Mouse (Mus musculus): Measurements from ENCODE around the gene Zmym1. TPM values are rescaled to one million over a fixed set of nuclear protein-coding genes. Genes with fewer than 3 reads are reported as not detected.

Zmym1 gene
- total RNA-seq, 2 experiments from 2014 or later, result 14.4 to 15.9 TPM

GRCm38 (mm10) chr4:127054522-127055198 is 6.3 kb downstream of the Zmym1 start:
- Histone ChIP-seq H3K4me3 (no peak overlapping the region), H3K27ac (no peak overlapping the region)
- no peak for DNase-seq (ENCODE audit: extremely low spot score in 1 of 2, low spot score in 2 of 2)
- peak; percentile 53 for TF ChIP-seq CTCF (IDR thresholded peaks at IDR 0.05)
- intact Hi-C loops (cut with DNase I), result loop anchor here (5.0 kb wide), 1 partner anchor 263 kb away; no protein-coding TSS in a partner anchor

- H3K4me3 ChIP-seq, result no peak overlapping the region
- no peak for TF ChIP-seq CTCF (IDR thresholded peaks at IDR 0.05)
- no peak overlapping the region for H3K27ac ChIP-seq
- intact Hi-C loops (cut with DNase I), result loop anchor here (5.0 kb wide), 1 partner anchor 264 kb away; no protein-coding TSS in a partner anchor
- no peak for DNase-seq (ENCODE audit: extremely low spot score in 1 of 2, low spot score in 2 of 2)
These were observed 7.9 kb downstream of the Zmym1 start for GRCm38 (mm10) chr4:127053071-127053470.

- TF ChIP-seq CTCF (IDR thresholded peaks at IDR 0.05), result no peak
- intact Hi-C loops (cut with DNase I), result loop anchor here (5.0 kb wide), 1 partner anchor 266 kb away; no protein-coding TSS in a partner anchor
- Histone ChIP-seq H3K4me3 (no peak overlapping the region), H3K27ac (no peak overlapping the region)
- no peak for DNase-seq (ENCODE audit: extremely low spot score in 1 of 2, low spot score in 2 of 2)
These were observed 9.8 kb downstream of the Zmym1 start for GRCm38 (mm10) chr4:127051121-127051520.

GRCm38 (mm10) chr4:127043540-127043939 is 17.4 kb downstream of the Zmym1 start:
- no peak for DNase-seq (ENCODE audit: extremely low spot score in 1 of 2, low spot score in 2 of 2)
- H3K4me3 ChIP-seq, result no peak overlapping the region
- no peak for TF ChIP-seq CTCF (IDR thresholded peaks at IDR 0.05)
- intact Hi-C loops (cut with DNase I), result loop anchor here (5.0 kb wide), 1 partner anchor 204 kb away; no protein-coding TSS in a partner anchor
- no peak overlapping the region for H3K27ac ChIP-seq

GRCm38 (mm10) chr4:127039871-127040483 is 21.0 kb downstream of the Zmym1 start:
- intact Hi-C loops (cut with DNase I), result loop anchor here (5.0 kb wide), 1 partner anchor 207 kb away; no protein-coding TSS in a partner anchor
- DNase-seq (ENCODE audit: extremely low spot score in 1 of 2, low spot score in 2 of 2), result no peak
- H3K4me3 ChIP-seq, result no peak overlapping the region
- TF ChIP-seq CTCF (IDR thresholded peaks at IDR 0.05), result peak; percentile 23
- no peak overlapping the region for H3K27ac ChIP-seq

- DNase-seq (ENCODE audit: extremely low spot score in 1 of 2, low spot score in 2 of 2), result no peak
- intact Hi-C loops (cut with DNase I), result no loop called here
- Histone ChIP-seq H3K4me3 (no peak overlapping the region), H3K27ac (no peak overlapping the region)
- TF ChIP-seq CTCF (IDR thresholded peaks at IDR 0.05), result no peak
These were observed 22.1 kb downstream of the Zmym1 start for GRCm38 (mm10) chr4:127038828-127039349.

GRCm38 (mm10) chr4:127037908-127038827 is 22.8 kb downstream of the Zmym1 start:
- H3K4me3 ChIP-seq, result no peak overlapping the region
- TF ChIP-seq CTCF (IDR thresholded peaks at IDR 0.05), result no peak
- no peak for DNase-seq (ENCODE audit: extremely low spot score in 1 of 2, low spot score in 2 of 2)
- intact Hi-C loops (cut with DNase I), result no loop called here
- no peak overlapping the region for H3K27ac ChIP-seq

GRCm38 (mm10) chr4:127037158-127037557 is 23.8 kb downstream of the Zmym1 start:
- TF ChIP-seq CTCF (IDR thresholded peaks at IDR 0.05), result no peak
- no peak for DNase-seq (ENCODE audit: extremely low spot score in 1 of 2, low spot score in 2 of 2)
- H3K4me3 ChIP-seq, result no peak overlapping the region
- H3K27ac ChIP-seq, result no peak overlapping the region
- intact Hi-C loops (cut with DNase I), result no loop called here

GRCm38 (mm10) chr4:127027228-127028190 is 33.4 kb downstream of the Zmym1 start:
- peak; percentile 62 for TF ChIP-seq CTCF (IDR thresholded peaks at IDR 0.05)
- Histone ChIP-seq H3K4me3 (no peak overlapping the region), H3K27ac (no peak overlapping the region)
- no peak for DNase-seq (ENCODE audit: extremely low spot score in 1 of 2, low spot score in 2 of 2)
- intact Hi-C loops (cut with DNase I), result no loop called here

- H3K27ac ChIP-seq, result no peak overlapping the region
- no peak for TF ChIP-seq CTCF (IDR thresholded peaks at IDR 0.05)
- no peak overlapping the region for H3K4me3 ChIP-seq
- DNase-seq (ENCODE audit: extremely low spot score in 1 of 2, low spot score in 2 of 2), result no peak
- intact Hi-C loops (cut with DNase I), result no loop called here
These were observed 34.1 kb downstream of the Zmym1 start for GRCm38 (mm10) chr4:127026826-127027225.
